Mouse (Mus musculus) ES-Bruce4 (cell line): ENCODE results near the gene Cacnb2. TPM values are rescaled to one million over a fixed set of nuclear protein-coding genes. Genes with fewer than 3 reads are reported as not detected.

ENCODE experiments used
- H3K27ac ChIP-seq: 2 replicates; pipeline ENCODE4 v1.5.1; 2012; ENCODE audit warnings: low read length, inconsistent platforms; ENCODE audit not compliant: insufficient read depth
- H3K27me3 ChIP-seq: 2 replicates; pipeline ENCODE4 v1.6.1; 2012; ENCODE audit warnings: mild to moderate bottlenecking, low read length, inconsistent platforms; ENCODE audit not compliant: control insufficient read depth, poor library complexity, insufficient read depth, severe bottlenecking
- H3K36me3 ChIP-seq: 2 replicates; pipeline ENCODE4 v1.6.1; 2012; ENCODE audit warnings: inconsistent platforms, mild to moderate bottlenecking, low read length, moderate library complexity; ENCODE audit not compliant: control insufficient read depth, poor library complexity, insufficient read depth, severe bottlenecking
- H3K4me1 ChIP-seq: one replicate; pipeline ENCODE4 v1.8.1; 2011; ENCODE audit warnings: low read length; ENCODE audit not compliant: control insufficient read depth, insufficient read depth
- H3K4me3 ChIP-seq: 2 replicates; pipeline ENCODE4 v1.5.1; 2011; ENCODE audit warnings: low read depth, mild to moderate bottlenecking, low read length
- H3K9ac ChIP-seq: 2 replicates; pipeline ENCODE4 v1.6.1; 2012; ENCODE audit warnings: low read depth, mild to moderate bottlenecking, inconsistent platforms; ENCODE audit not compliant: poor library complexity, severe bottlenecking
- H3K9me3 ChIP-seq: replicated peaks from 2 replicates; pipeline ENCODE4 v1.6.1; 2012; ENCODE audit warnings: mild to moderate bottlenecking, low read length, inconsistent platforms; ENCODE audit not compliant: control insufficient read depth, poor library complexity, insufficient read depth, severe bottlenecking
- CTCF ChIP-seq: IDR thresholded peaks from one replicate; pipeline ENCODE4 v1.8.1; 2011; ENCODE audit warnings: low read depth, low read length
- EP300 ChIP-seq: IDR thresholded peaks from 2 replicates; pipeline ENCODE4 v1.6.1; 2011; ENCODE audit warnings: low read depth, low read length; ENCODE audit not compliant: insufficient read depth
- POLR2A ChIP-seq: IDR thresholded peaks from one replicate; pipeline ENCODE4 v1.8.1; 2011; ENCODE audit warnings: low read length; ENCODE audit not compliant: insufficient read depth
- polyA plus RNA-seq: library from polyadenylated mRNA; stranded (reverse); fragments of >200 nt; gene quantifications from 2 replicates; pipeline ENCODE4 v1.2.4, GENCODE M21; 2011; ENCODE audit warnings: low read depth; ENCODE audit not compliant: missing spikeins, insufficient read depth, insufficient read length

The Cacnb2 gene
- polyA plus RNA-seq, 1 experiment, result 2.2 TPM

DNA sequence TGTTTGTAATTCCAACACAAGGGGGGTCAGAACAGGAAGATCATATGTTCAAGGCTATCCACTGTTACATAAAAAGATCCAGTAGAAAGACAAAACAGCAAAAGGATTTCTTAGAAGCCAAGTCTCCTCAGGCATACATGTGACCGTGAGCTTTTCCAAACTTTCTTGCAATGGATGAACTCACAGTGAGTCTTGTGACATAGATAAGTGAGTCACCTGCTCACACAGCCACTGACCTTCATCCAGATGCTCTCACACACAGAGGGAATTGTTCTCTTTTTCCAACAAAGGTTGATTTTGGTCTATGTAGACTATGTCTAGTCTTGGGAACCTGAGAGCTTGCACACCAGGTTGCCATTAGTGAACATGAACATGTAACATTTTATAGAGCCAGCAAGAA, 166.6 kb downstream of the Cacnb2 start:
- no peaks in the 10 kb centered on the region for H3K4me1 ChIP-seq
- H3K27me3 ChIP-seq, result no peaks in the 10 kb centered on the region
- H3K4me3 ChIP-seq, result no peak overlapping the region
- H3K9me3 ChIP-seq, result no peaks in the 10 kb centered on the region
- H3K27ac ChIP-seq, result no peak overlapping the region
- TF ChIP-seq CTCF (no peak), POLR2A (no peak), EP300 (no peak)
- no peaks in the 10 kb centered on the region for H3K36me3 ChIP-seq
- H3K9ac ChIP-seq, result no peak overlapping the region

DNA sequence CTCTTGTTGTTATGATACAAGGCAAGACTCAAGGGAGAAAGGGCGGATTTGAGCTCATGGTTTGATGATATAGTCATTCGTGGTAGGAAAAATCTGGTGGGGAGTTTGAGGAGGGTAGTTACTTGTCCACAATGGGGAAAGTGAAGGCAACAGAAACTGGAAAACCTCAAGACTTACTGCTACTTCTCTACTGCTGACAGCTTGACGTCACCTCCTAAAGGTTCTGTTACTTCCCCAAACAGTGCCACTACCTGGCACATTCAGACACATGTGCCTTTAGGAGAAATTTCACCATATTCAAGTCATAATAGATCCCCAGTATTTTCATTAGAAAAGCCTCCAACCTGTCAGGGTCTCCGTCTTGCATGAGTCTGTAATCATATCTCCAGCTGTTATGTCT, 167.7 kb downstream of the Cacnb2 start:
- Histone ChIP-seq H3K9me3 (no peaks in the 10 kb centered on the region), H3K9ac (no peak overlapping the region), H3K4me3 (no peak overlapping the region), H3K36me3 (no peaks in the 10 kb centered on the region), H3K4me1 (no peaks in the 10 kb centered on the region), H3K27ac (no peak overlapping the region), H3K27me3 (no peaks in the 10 kb centered on the region)
- TF ChIP-seq POLR2A (no peak), EP300 (no peak), CTCF (no peak)

DNA sequence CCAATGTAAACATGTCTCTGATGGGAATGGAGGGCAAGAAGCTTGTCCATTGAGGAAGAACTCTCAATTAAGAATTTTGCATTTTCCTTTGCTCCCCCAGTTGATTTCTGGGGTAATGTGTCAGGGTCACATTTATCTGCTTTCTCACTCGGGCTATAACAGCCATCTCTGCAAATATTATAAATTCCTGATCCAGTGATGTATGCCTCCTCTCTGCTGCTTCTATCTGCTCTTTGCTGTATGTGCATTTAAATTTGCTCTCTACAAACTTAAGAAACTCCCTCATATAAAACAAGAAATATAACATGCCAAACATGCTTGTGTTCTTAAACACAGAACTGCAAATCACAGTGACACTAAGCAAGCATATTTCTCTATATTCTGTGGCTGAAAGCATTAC, 171.5 kb downstream of the Cacnb2 start:
- H3K4me1 ChIP-seq, result no peaks in the 10 kb centered on the region

DNA sequence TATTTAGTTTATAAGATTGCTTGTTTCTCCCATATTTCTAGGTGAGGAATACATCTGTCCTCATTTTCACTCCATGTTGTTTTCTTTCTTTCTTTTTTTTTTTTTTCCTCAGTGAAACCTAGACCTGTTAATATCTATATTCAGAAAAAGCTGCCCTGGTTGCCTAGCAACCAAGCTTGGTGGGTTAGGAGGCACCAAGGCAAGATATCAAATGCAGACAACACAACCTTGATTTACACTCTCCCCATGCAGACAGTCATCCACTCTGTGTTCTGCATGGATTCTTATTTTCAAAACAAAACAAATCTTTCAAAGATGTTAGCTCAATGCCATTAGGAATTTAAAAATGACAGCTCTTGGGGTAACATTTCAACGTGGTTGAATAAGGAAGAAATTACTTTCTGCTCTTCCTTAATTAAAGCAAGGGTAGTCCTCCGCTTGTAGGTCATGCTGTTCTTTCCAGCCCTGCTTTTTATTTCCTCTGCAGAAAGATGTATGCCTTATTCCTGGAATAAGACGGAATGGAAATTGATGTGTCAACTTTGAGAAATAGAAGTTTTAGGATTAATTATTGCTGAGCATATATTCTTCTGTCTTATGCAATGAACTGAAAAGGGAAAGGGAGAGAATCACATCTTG, 172.1 kb downstream of the Cacnb2 start:
- no peaks in the 10 kb centered on the region for H3K27me3 ChIP-seq
- no peaks in the 10 kb centered on the region for H3K4me1 ChIP-seq
- H3K36me3 ChIP-seq, result no peaks in the 10 kb centered on the region
- H3K27ac ChIP-seq, result no peak overlapping the region
- no peaks in the 10 kb centered on the region for H3K9me3 ChIP-seq
- H3K4me3 ChIP-seq, result no peak overlapping the region
- no peak overlapping the region for H3K9ac ChIP-seq
- TF ChIP-seq POLR2A, result no peak
- TF ChIP-seq EP300, result no peak
- no peak for TF ChIP-seq CTCF

More for the DNA sequence above, 171.5 kb downstream of the Cacnb2 start:
- no peak overlapping the region for H3K9ac ChIP-seq
- H3K27me3 ChIP-seq, result no peaks in the 10 kb centered on the region
- H3K36me3 ChIP-seq, result no peaks in the 10 kb centered on the region
- no peak for TF ChIP-seq POLR2A
- no peak for TF ChIP-seq EP300
- TF ChIP-seq CTCF, result no peak
- no peak overlapping the region for H3K27ac ChIP-seq
- H3K4me3 ChIP-seq, result no peak overlapping the region
- H3K9me3 ChIP-seq, result no peaks in the 10 kb centered on the region

DNA sequence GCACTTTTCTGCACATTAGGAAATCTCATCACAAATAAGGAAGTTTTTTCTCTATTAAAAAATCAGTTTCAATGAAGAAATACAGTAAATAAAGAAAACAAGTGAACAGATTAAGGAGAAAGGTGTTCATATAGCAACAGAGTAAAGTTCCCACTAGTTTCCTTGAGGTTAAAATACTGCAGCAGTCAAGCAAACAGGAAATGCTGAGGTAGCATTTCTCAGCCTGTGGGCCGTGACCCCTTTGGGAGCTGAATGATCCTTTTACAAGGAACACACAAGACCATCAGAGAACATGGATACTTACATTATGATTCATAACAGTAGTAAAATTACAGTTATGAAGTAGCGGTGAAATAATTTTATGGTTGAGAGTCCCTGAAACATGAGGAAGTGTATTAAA, 185.1 kb downstream of the Cacnb2 start:
- Histone ChIP-seq H3K4me1 (no peaks in the 10 kb centered on the region), H3K4me3 (no peak overlapping the region), H3K27ac (no peak overlapping the region), H3K36me3 (no peaks in the 10 kb centered on the region), H3K9ac (no peak overlapping the region), H3K9me3 (no peaks in the 10 kb centered on the region), H3K27me3 (no peaks in the 10 kb centered on the region)
- TF ChIP-seq EP300 (no peak), POLR2A (no peak), CTCF (no peak)

DNA sequence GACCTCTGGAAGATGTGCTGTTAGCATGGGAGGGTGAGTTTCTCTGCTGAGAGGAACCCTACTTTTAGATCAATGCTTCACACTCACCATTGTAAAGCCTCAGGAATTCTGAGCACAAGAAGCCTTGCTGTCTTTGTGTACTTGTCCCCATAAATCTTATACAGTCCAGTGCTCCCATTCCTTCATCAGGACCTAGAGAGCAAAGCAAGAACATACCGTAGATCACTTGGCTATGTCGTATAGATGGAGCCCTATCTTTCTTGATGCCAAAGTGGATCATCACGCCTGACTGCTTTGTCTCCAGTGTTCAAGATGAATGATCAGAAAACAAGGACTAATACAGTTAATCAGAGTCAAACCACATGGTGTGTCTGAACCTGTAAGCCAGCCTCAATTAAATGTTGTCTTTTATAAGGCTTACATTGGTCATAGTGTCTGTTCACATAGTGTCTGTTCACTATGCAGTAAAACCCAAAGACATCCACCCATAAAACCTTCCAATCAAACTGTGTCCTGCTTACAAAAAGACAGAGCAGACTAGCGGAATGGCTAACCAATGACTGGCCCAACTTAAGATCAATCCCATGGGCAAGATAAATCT, 198.7 kb downstream of the Cacnb2 start:
- TF ChIP-seq POLR2A, result no peak
- no peak for TF ChIP-seq EP300
- TF ChIP-seq CTCF, result no peak
- H3K4me3 ChIP-seq, result no peak overlapping the region
- no peaks in the 10 kb centered on the region for H3K9me3 ChIP-seq
- no peaks in the 10 kb centered on the region for H3K36me3 ChIP-seq
- H3K4me1 ChIP-seq, result no peaks in the 10 kb centered on the region
- no peak overlapping the region for H3K27ac ChIP-seq
- H3K9ac ChIP-seq, result no peak overlapping the region
- H3K27me3 ChIP-seq, result no peaks in the 10 kb centered on the region
